Mouse (Mus musculus): ENCODE data around the gene Polr3c. TPM values are rescaled to one million over a fixed set of nuclear protein-coding genes. Genes with fewer than 3 reads are reported as not detected.

Gene Polr3c
- total and polyA plus RNA-seq, 2 experiments from 2014 or later, result 15.6 to 28.4 TPM

GRCm38 (mm10) chr3:96733984-96734383 is 6.6 kb upstream of the Polr3c start:
- Histone ChIP-seq H3K27me3 (ENCODE audit: insufficient read depth, low read length) (no peaks in the 10 kb centered on the region), H3K27ac (ENCODE audit: low read depth, low read length) (no peak overlapping the region), H3K36me3 (ENCODE audit: insufficient read depth) (no peaks in the 10 kb centered on the region), H3K9me3 (ENCODE audit: low read length) (no peaks in the 10 kb centered on the region), H3K4me3 (ENCODE audit: low read depth, low read length) (no peak overlapping the region), H3K4me1 (ENCODE audit: insufficient read depth) (peaks cover under 1% of the 10 kb centered on the region; the same call in 1 of the 2 replicates), H3K4me2 (ENCODE audit: low read depth) (no peak overlapping the region), H3K9ac (no peak overlapping the region)
- DNase-seq (no peak), ATAC-seq (no peak)
- WGBS, result 97% methylated on average over 1 of the region's 1 CpGs
- no peak for TF ChIP-seq CTCF (IDR thresholded peaks at IDR 0.05; ENCODE audit: low read depth)

- peaks cover 11% of the 10 kb centered on the region; the same call in 1 of the 2 replicates for H3K4me1 ChIP-seq (ENCODE audit: insufficient read depth)
- no peaks in the 10 kb centered on the region for H3K27me3 ChIP-seq (ENCODE audit: insufficient read depth, low read length)
- 76% methylated on average over 5 of the region's 5 CpGs for WGBS
- no peak overlapping the region for H3K4me3 ChIP-seq (ENCODE audit: low read depth, low read length)
- no peaks in the 10 kb centered on the region for H3K36me3 ChIP-seq (ENCODE audit: insufficient read depth)
- TF ChIP-seq CTCF (IDR thresholded peaks at IDR 0.05; ENCODE audit: low read depth), result no peak
- H3K27ac ChIP-seq (ENCODE audit: low read depth, low read length), result no peak overlapping the region
- no peak for DNase-seq
- H3K9ac ChIP-seq, result no peak overlapping the region
- ATAC-seq, result no peak
- H3K9me3 ChIP-seq (ENCODE audit: low read length), result no peaks in the 10 kb centered on the region
- no peak overlapping the region for H3K4me2 ChIP-seq (ENCODE audit: low read depth)
These were observed 3.4 kb upstream of the Polr3c start for GRCm38 (mm10) chr3:96730785-96731184.

GRCm38 (mm10) chr3:96729403-96729784 is 2.0 kb upstream of the Polr3c start:
- Histone ChIP-seq H3K4me3 (ENCODE audit: low read depth, low read length) (no peak overlapping the region), H3K27ac (ENCODE audit: low read depth, low read length) (no peak overlapping the region), H3K36me3 (ENCODE audit: insufficient read depth) (no peaks in the 10 kb centered on the region), H3K4me1 (ENCODE audit: insufficient read depth) (peaks cover 11% of the 10 kb centered on the region; the same call in 1 of the 2 replicates), H3K9ac (no peak overlapping the region), H3K27me3 (ENCODE audit: insufficient read depth, low read length) (no peaks in the 10 kb centered on the region), H3K9me3 (ENCODE audit: low read length) (no peaks in the 10 kb centered on the region), H3K4me2 (ENCODE audit: low read depth) (no peak overlapping the region; the same call in 1 of the 2 replicates)
- TF ChIP-seq CTCF (IDR thresholded peaks at IDR 0.05; ENCODE audit: low read depth), result no peak
- no peak for DNase-seq
- WGBS, result 87% methylated on average over 3 of the region's 3 CpGs
- no peak for ATAC-seq

GRCm38 (mm10) chr3:96728634-96729402 is 1.4 kb upstream of the Polr3c start:
- ATAC-seq, result no peak
- TF ChIP-seq CTCF (IDR thresholded peaks at IDR 0.05; ENCODE audit: low read depth), result no peak
- WGBS, result 22% methylated on average over 7 of the region's 7 CpGs

GRCm38 (mm10) chr3:96727828-96728633 is 603 bp upstream of the Polr3c start:
- no peak; the same call in none of the 2 replicates for ATAC-seq
- peak; percentile 35 for DNase-seq
- 0 out of 2 replicates have a peak, but pooled peaks cover 7% of the 10 kb centered on the region for H3K36me3 ChIP-seq (ENCODE audit: insufficient read depth)
- H3K4me1 ChIP-seq (ENCODE audit: insufficient read depth), result peaks cover 11% of the 10 kb centered on the region; the same call in 1 of the 2 replicates
- peak overlapping the region; percentile 70 for H3K9ac ChIP-seq
- no peaks in the 10 kb centered on the region for H3K9me3 ChIP-seq (ENCODE audit: low read length)
- no peak for TF ChIP-seq CTCF (IDR thresholded peaks at IDR 0.05; ENCODE audit: low read depth)
- H3K4me2 ChIP-seq (ENCODE audit: low read depth), result peak overlapping the region; percentile 64
- H3K27ac ChIP-seq (ENCODE audit: low read depth, low read length), result peak overlapping the region; percentile 79
- H3K4me3 ChIP-seq (ENCODE audit: low read depth, low read length), result peak overlapping the region; percentile 56
- 3% methylated on average over 41 of the region's 42 CpGs for WGBS
- H3K27me3 ChIP-seq (ENCODE audit: insufficient read depth, low read length), result no peaks in the 10 kb centered on the region

More at GRCm38 (mm10) chr3:96728634-96729402, 1.4 kb upstream of the Polr3c start:
- Histone ChIP-seq H3K27ac (ENCODE audit: low read depth, low read length) (no peak overlapping the region), H3K9me3 (ENCODE audit: low read length) (no peaks in the 10 kb centered on the region), H3K27me3 (ENCODE audit: insufficient read depth, low read length) (no peaks in the 10 kb centered on the region), H3K4me1 (ENCODE audit: insufficient read depth) (peaks cover 11% of the 10 kb centered on the region; the same call in 1 of the 2 replicates), H3K4me3 (ENCODE audit: low read depth, low read length) (peak overlapping the region; percentile 56), H3K9ac (peak overlapping the region; percentile 70), H3K36me3 (ENCODE audit: insufficient read depth) (0 out of 2 replicates have a peak, but pooled peaks cover 1% of the 10 kb centered on the region), H3K4me2 (ENCODE audit: low read depth) (peak overlapping the region; percentile 64)
- DNase-seq, result no peak

- H3K4me1 ChIP-seq (ENCODE audit: insufficient read depth), result no peaks in the 10 kb centered on the region
- no peak overlapping the region for H3K9ac ChIP-seq
- H3K9me3 ChIP-seq (ENCODE audit: low read length), result no peaks in the 10 kb centered on the region
- ATAC-seq, result peak; percentile 50; the same call in 1 of the 2 replicates
- peaks cover 52% of the 10 kb centered on the region for H3K36me3 ChIP-seq (ENCODE audit: insufficient read depth)
- TF ChIP-seq CTCF (IDR thresholded peaks at IDR 0.05; ENCODE audit: low read depth), result peak; percentile 49; the same call in 1 of the 2 replicates
- no peak overlapping the region for H3K27ac ChIP-seq (ENCODE audit: low read depth, low read length)
- H3K4me3 ChIP-seq (ENCODE audit: low read depth, low read length), result no peak overlapping the region
- WGBS, result 30% methylated on average over 14 of the region's 14 CpGs
- no peak overlapping the region for H3K4me2 ChIP-seq (ENCODE audit: low read depth)
- peak; percentile 38 for DNase-seq
- H3K27me3 ChIP-seq (ENCODE audit: insufficient read depth, low read length), result no peaks in the 10 kb centered on the region
These were observed 8.3 kb downstream of the Polr3c start for GRCm38 (mm10) chr3:96719173-96719572.
